Mouse (Mus musculus) heart, adult 2 months (tissue): ENCODE data around the gene Bptf. TPM values are rescaled to one million over a fixed set of nuclear protein-coding genes. Genes with fewer than 3 reads are reported as not detected.
"Not testable (repeated sequence)": the region's sequence is repeated elsewhere in the genome, so short reads cannot be mapped to it uniquely, and the experiment has no call there.

Experiments used
- DNase-seq, 2 experiments: peaks; one replicate each; pipeline ENCODE4 v3.0.0; 2021
- H3K27ac ChIP-seq: fragments of 200-600 bp; 2 replicates; pipeline ENCODE4 v1.8.1; 2022
- H3K27me3 ChIP-seq: fragments of 200-500 bp; 2 replicates; pipeline ENCODE4 v1.6.1; 2012; ENCODE audit warnings: mild to moderate bottlenecking, low read length, inconsistent platforms, mixed read lengths; ENCODE audit not compliant: control insufficient read depth, insufficient read depth
- H3K36me3 ChIP-seq: fragments of 200-500 bp; 2 replicates; pipeline ENCODE4 v1.6.1; 2012; ENCODE audit warnings: low read length, inconsistent platforms; ENCODE audit not compliant: control insufficient read depth, insufficient read depth
- H3K4me1 ChIP-seq: fragments of 200-500 bp; 2 replicates; pipeline ENCODE4 v1.6.1; 2011; ENCODE audit warnings: low read length; ENCODE audit not compliant: control insufficient read depth, insufficient read depth
- H3K4me3 ChIP-seq: fragments of 200-600 bp; 2 replicates; pipeline ENCODE4 v1.8.1; 2022
- H3K79me2 ChIP-seq: fragments of 200-500 bp; replicated peaks from 2 replicates; pipeline ENCODE4 v1.6.1; 2012; ENCODE audit warnings: mild to moderate bottlenecking, inconsistent platforms, low read length, moderate library complexity, mixed read lengths; ENCODE audit not compliant: control insufficient read depth, insufficient read depth
- H3K9ac ChIP-seq: fragments of 200-500 bp; 2 replicates; pipeline ENCODE4 v1.6.1; 2012; ENCODE audit warnings: low read depth, mild to moderate bottlenecking, control low read depth, inconsistent platforms, low read length, mixed read lengths
- CTCF ChIP-seq: fragments of 200-600 bp; IDR thresholded peaks from 2 replicates; pipeline ENCODE4 v1.8.1; 2022; ENCODE audit warnings: antibody characterized with exemption, mild to moderate bottlenecking, moderate library complexity
- EP300 ChIP-seq: fragments of 200-500 bp; IDR thresholded peaks from 2 replicates; pipeline ENCODE4 v1.6.1; 2011; ENCODE audit warnings: low read depth, low read length, control low read depth; ENCODE audit not compliant: insufficient read depth
- POLR2A ChIP-seq: fragments of 200-500 bp; IDR thresholded peaks from 2 replicates; pipeline ENCODE4 v1.6.1; 2011; ENCODE audit warnings: mild to moderate bottlenecking, low read depth, low read length, control low read depth; ENCODE audit not compliant: insufficient read depth
- WGBS: fragments of 180-500 bp; shearing (Covaris S2); methylation state at CpG from one replicate; pipeline ENCODE4 v1.1.7; 2018; 5-methylcytosine and 5-hydroxymethylcytosine counted together
- intact Hi-C: fragments of 180-260 bp; cut with DNase I; formaldehyde crosslinking; loops from one replicate; pipeline ENCODE4 v1.15.1; 2025
- polyA plus RNA-seq: library from polyadenylated mRNA; depleted of rRNA; stranded (reverse); fragments of >200 nt; gene quantifications from 2 replicates; pipeline ENCODE4 v1.2.3, GENCODE M21; 2012
- total RNA-seq, 2 experiments: library from RNA; stranded (reverse); gene quantifications; 2 replicates each; pipeline ENCODE4 v1.2.3; 2021

Gene Bptf
- total and polyA plus RNA-seq, 3 experiments: 11.7 to 27.5 (median 25.6) TPM

GRCm38 (mm10) chr11:106999949-107000513 is 131.9 kb downstream of the Bptf start:
- DNase-seq: no peak
- peaks cover 3% of the 10 kb centered on the region for H3K4me1 ChIP-seq
- no peaks in the 10 kb centered on the region for H3K27me3 ChIP-seq
- H3K36me3 ChIP-seq: peaks cover 15% of the 10 kb centered on the region
- intact Hi-C loops: loop anchor here (2.0 kb wide), 1 partner anchor 13 kb away; no protein-coding TSS in a partner anchor
- peak overlapping the region; percentile 44 for H3K4me3 ChIP-seq
- peak overlapping the region; percentile 75; the same call in 1 of the 2 replicates for H3K9ac ChIP-seq
- 80% methylated on average over 9 of the region's 9 CpGs for WGBS
- no peaks in the 10 kb centered on the region for H3K79me2 ChIP-seq
- peak overlapping the region; percentile 86 for H3K27ac ChIP-seq
- TF ChIP-seq CTCF: no peak
- no peak for TF ChIP-seq POLR2A
- TF ChIP-seq EP300: no peak

- Histone ChIP-seq H3K4me1 (peaks cover 4% of the 10 kb centered on the region), H3K4me3 (peak within 1 kb of the TSS; percentile 91), H3K27me3 (no peaks in the 10 kb centered on the region), H3K36me3 (peaks cover 21% of the 10 kb centered on the region), H3K27ac (peak within 1 kb of the TSS; percentile 86), H3K9ac (peak within 1 kb of the TSS; percentile 88), H3K79me2 (no peaks in the 10 kb centered on the region)
- under 1% methylated on average over 62 of the region's 62 CpGs for WGBS
- TF ChIP-seq POLR2A (peak; percentile 99), CTCF (0 out of 2 replicates have a peak, but pooled peaks have one; percentile 6), EP300 (peak; percentile 83)
- DNase-seq: peak; percentile 91 to 92
- intact Hi-C loops: loop anchor here (2.0 kb wide), 1 partner anchor 13 kb away; no protein-coding TSS in a partner anchor
Measured at GRCm38 (mm10) chr11:106999151-106999948, 132.6 kb downstream of the Bptf start, which contains the start of gene Kpna2. TSS of gene Kpna2 (minus strand) at chr11:106999541.

GRCm38 (mm10) chr11:106998651-106999150 is 133.2 kb downstream of the Bptf start:
- peaks cover 26% of the 10 kb centered on the region for H3K36me3 ChIP-seq
- peaks cover 4% of the 10 kb centered on the region for H3K4me1 ChIP-seq
- H3K79me2 ChIP-seq: no peaks in the 10 kb centered on the region; the same call in 1 of the 2 replicates
- H3K4me3 ChIP-seq: peak overlapping the region; percentile 91
- under 1% methylated on average over 26 of the region's 26 CpGs for WGBS
- no peak for DNase-seq
- TF ChIP-seq POLR2A (no peak), EP300 (no peak), CTCF (no peak)
- H3K27me3 ChIP-seq: no peaks in the 10 kb centered on the region
- peak overlapping the region; percentile 88 for H3K9ac ChIP-seq
- H3K27ac ChIP-seq: peak overlapping the region; percentile 82
- intact Hi-C loops: loop anchor here (2.0 kb wide), 1 partner anchor 14 kb away; no protein-coding TSS in a partner anchor

- peaks cover 4% of the 10 kb centered on the region for H3K4me1 ChIP-seq
- intact Hi-C loops: loop anchor here (2.0 kb wide), 1 partner anchor 15 kb away; no protein-coding TSS in a partner anchor
- no peaks in the 10 kb centered on the region; the same call in 1 of the 2 replicates for H3K79me2 ChIP-seq
- H3K27ac ChIP-seq: peak overlapping the region; percentile 82
- WGBS: 25% methylated on average over 5 of the region's 5 CpGs
- H3K9ac ChIP-seq: no peak overlapping the region
- H3K4me3 ChIP-seq: peak overlapping the region; percentile 91
- no peak for DNase-seq
- TF ChIP-seq CTCF (no peak), EP300 (no peak), POLR2A (no peak)
- H3K27me3 ChIP-seq: no peaks in the 10 kb centered on the region
- peaks cover 31% of the 10 kb centered on the region for H3K36me3 ChIP-seq
Measured at GRCm38 (mm10) chr11:106997976-106998375, 134.0 kb downstream of the Bptf start.

GRCm38 (mm10) chr11:106996492-106996891 is 135.4 kb downstream of the Bptf start:
- H3K36me3 ChIP-seq: peaks cover 36% of the 10 kb centered on the region
- 72% methylated on average over 7 of the region's 7 CpGs for WGBS
- peak overlapping the region; percentile 49 for H3K27ac ChIP-seq
- H3K79me2 ChIP-seq, intact Hi-C loops, H3K9ac ChIP-seq, H3K4me1 ChIP-seq, H3K4me3 ChIP-seq, DNase-seq, H3K27me3 ChIP-seq: not testable (repeated sequence)
